Mouse (Mus musculus): ENCODE measurements around the gene Pcbp1. TPM values are rescaled to one million over a fixed set of nuclear protein-coding genes. Genes with fewer than 3 reads are reported as not detected.

Pcbp1 gene
- polyA plus RNA-seq, 1 experiment from 2014 or later: 405 TPM

GRCm38 (mm10) chr6:86516021-86516420 lies 10.1 kb downstream of the Pcbp1 start:
- H3K4me3 ChIP-seq (ENCODE audit: low read depth, low read length): no peak overlapping the region
- no peaks in the 10 kb centered on the region for H3K9me3 ChIP-seq (ENCODE audit: control insufficient read depth, low read length)
- DNase-seq (ENCODE audit: low spot score) (no peak), ATAC-seq (replicated peaks; ENCODE audit: low FRiP score, low TSS enrichment, low read depth) (no peak)
- no peak overlapping the region for H3K9ac ChIP-seq (ENCODE audit: low read length)
- no peak overlapping the region for H3K27ac ChIP-seq (ENCODE audit: low read depth)
- no peaks in the 10 kb centered on the region for H3K4me1 ChIP-seq (replicated peaks; ENCODE audit: control insufficient read depth, insufficient read depth, low read length)
- no peak overlapping the region for H3K4me2 ChIP-seq (ENCODE audit: low read length)
- no peaks in the 10 kb centered on the region for H3K27me3 ChIP-seq (replicated peaks; ENCODE audit: control insufficient read depth, insufficient read depth, low read length)
- 56% methylated on average over 1 of the region's 1 CpGs for WGBS
- H3K36me3 ChIP-seq (ENCODE audit: control insufficient read depth, insufficient read depth, low read length): no peaks in the 10 kb centered on the region

- WGBS: 89% methylated on average over 4 of the region's 4 CpGs
- no peak overlapping the region for H3K4me2 ChIP-seq (ENCODE audit: low read length)
- H3K27me3 ChIP-seq (replicated peaks; ENCODE audit: control insufficient read depth, insufficient read depth, low read length): no peaks in the 10 kb centered on the region
- H3K9me3 ChIP-seq (ENCODE audit: control insufficient read depth, low read length): no peaks in the 10 kb centered on the region
- H3K36me3 ChIP-seq (ENCODE audit: control insufficient read depth, insufficient read depth, low read length): no peaks in the 10 kb centered on the region
- no peaks in the 10 kb centered on the region for H3K4me1 ChIP-seq (replicated peaks; ENCODE audit: control insufficient read depth, insufficient read depth, low read length)
- DNase-seq (ENCODE audit: low spot score) (no peak), ATAC-seq (replicated peaks; ENCODE audit: low FRiP score, low TSS enrichment, low read depth) (no peak)
- no peak overlapping the region for H3K27ac ChIP-seq (ENCODE audit: low read depth)
- H3K9ac ChIP-seq (ENCODE audit: low read length): no peak overlapping the region
- H3K4me3 ChIP-seq (ENCODE audit: low read depth, low read length): no peak overlapping the region
Observed at GRCm38 (mm10) chr6:86513296-86513695, 12.8 kb downstream of the Pcbp1 start.

GRCm38 (mm10) chr6:86510979-86511378 lies 15.1 kb downstream of the Pcbp1 start:
- H3K9ac ChIP-seq (ENCODE audit: low read length): no peak overlapping the region
- no peak overlapping the region for H3K4me2 ChIP-seq (ENCODE audit: low read length)
- WGBS: 42% methylated on average over 4 of the region's 4 CpGs
- no peak overlapping the region for H3K4me3 ChIP-seq (ENCODE audit: low read depth, low read length)
- DNase-seq (ENCODE audit: low spot score) (no peak), ATAC-seq (replicated peaks; ENCODE audit: low FRiP score, low TSS enrichment, low read depth) (no peak)
- no peaks in the 10 kb centered on the region for H3K9me3 ChIP-seq (ENCODE audit: control insufficient read depth, low read length)
- no peaks in the 10 kb centered on the region for H3K4me1 ChIP-seq (replicated peaks; ENCODE audit: control insufficient read depth, insufficient read depth, low read length)
- H3K27ac ChIP-seq (ENCODE audit: low read depth): no peak overlapping the region
- no peaks in the 10 kb centered on the region for H3K27me3 ChIP-seq (replicated peaks; ENCODE audit: control insufficient read depth, insufficient read depth, low read length)
- no peaks in the 10 kb centered on the region for H3K36me3 ChIP-seq (ENCODE audit: control insufficient read depth, insufficient read depth, low read length)

GRCm38 (mm10) chr6:86509866-86510200 lies 16.3 kb downstream of the Pcbp1 start:
- H3K9ac ChIP-seq (ENCODE audit: low read length): no peak overlapping the region

GRCm38 (mm10) chr6:86509194-86509865 lies 16.8 kb downstream of the Pcbp1 start:
- Histone ChIP-seq H3K4me1 (replicated peaks; ENCODE audit: control insufficient read depth, insufficient read depth, low read length) (no peaks in the 10 kb centered on the region), H3K4me2 (ENCODE audit: low read length) (no peak overlapping the region), H3K4me3 (ENCODE audit: low read depth, low read length) (no peak overlapping the region), H3K27me3 (replicated peaks; ENCODE audit: control insufficient read depth, insufficient read depth, low read length) (no peaks in the 10 kb centered on the region), H3K9me3 (ENCODE audit: control insufficient read depth, low read length) (no peaks in the 10 kb centered on the region), H3K9ac (ENCODE audit: low read length) (no peak overlapping the region), H3K27ac (ENCODE audit: low read depth) (no peak overlapping the region), H3K36me3 (ENCODE audit: control insufficient read depth, insufficient read depth, low read length) (no peaks in the 10 kb centered on the region)
- ATAC-seq (replicated peaks; ENCODE audit: low FRiP score, low TSS enrichment, low read depth): no peak
- no peak for DNase-seq (ENCODE audit: low spot score)
- WGBS: 78% methylated on average over 4 of the region's 4 CpGs

More at GRCm38 (mm10) chr6:86509866-86510200, 16.3 kb downstream of the Pcbp1 start:
- Histone ChIP-seq H3K27me3 (replicated peaks; ENCODE audit: control insufficient read depth, insufficient read depth, low read length) (no peaks in the 10 kb centered on the region), H3K36me3 (ENCODE audit: control insufficient read depth, insufficient read depth, low read length) (no peaks in the 10 kb centered on the region), H3K4me1 (replicated peaks; ENCODE audit: control insufficient read depth, insufficient read depth, low read length) (no peaks in the 10 kb centered on the region), H3K9me3 (ENCODE audit: control insufficient read depth, low read length) (no peaks in the 10 kb centered on the region), H3K27ac (ENCODE audit: low read depth) (no peak overlapping the region), H3K4me3 (ENCODE audit: low read depth, low read length) (no peak overlapping the region), H3K4me2 (ENCODE audit: low read length) (no peak overlapping the region)
- ATAC-seq (replicated peaks; ENCODE audit: low FRiP score, low TSS enrichment, low read depth) (no peak), DNase-seq (ENCODE audit: low spot score) (no peak)
- WGBS: 75% methylated on average over 3 of the region's 3 CpGs

GRCm38 (mm10) chr6:86508736-86509135 lies 17.4 kb downstream of the Pcbp1 start:
- WGBS: 71% methylated on average over 3 of the region's 3 CpGs
- ATAC-seq (replicated peaks; ENCODE audit: low FRiP score, low TSS enrichment, low read depth): no peak

GRCm38 (mm10) chr6:86507116-86507515 lies 19.0 kb downstream of the Pcbp1 start:
- no peaks in the 10 kb centered on the region for H3K36me3 ChIP-seq (ENCODE audit: control insufficient read depth, insufficient read depth, low read length)
- no peaks in the 10 kb centered on the region for H3K27me3 ChIP-seq (replicated peaks; ENCODE audit: control insufficient read depth, insufficient read depth, low read length)
- ATAC-seq (replicated peaks; ENCODE audit: low FRiP score, low TSS enrichment, low read depth): no peak
- H3K4me2 ChIP-seq (ENCODE audit: low read length): no peak overlapping the region
- H3K4me1 ChIP-seq (replicated peaks; ENCODE audit: control insufficient read depth, insufficient read depth, low read length): no peaks in the 10 kb centered on the region
- no peaks in the 10 kb centered on the region for H3K9me3 ChIP-seq (ENCODE audit: control insufficient read depth, low read length)
- no peak overlapping the region for H3K9ac ChIP-seq (ENCODE audit: low read length)
- no peak overlapping the region for H3K27ac ChIP-seq (ENCODE audit: low read depth)
- no peak for DNase-seq (ENCODE audit: low spot score)
- no peak overlapping the region for H3K4me3 ChIP-seq (ENCODE audit: low read depth, low read length)

More at GRCm38 (mm10) chr6:86508736-86509135, 17.4 kb downstream of the Pcbp1 start:
- Histone ChIP-seq H3K4me3 (ENCODE audit: low read depth, low read length) (no peak overlapping the region), H3K4me1 (replicated peaks; ENCODE audit: control insufficient read depth, insufficient read depth, low read length) (no peaks in the 10 kb centered on the region), H3K27me3 (replicated peaks; ENCODE audit: control insufficient read depth, insufficient read depth, low read length) (no peaks in the 10 kb centered on the region), H3K36me3 (ENCODE audit: control insufficient read depth, insufficient read depth, low read length) (no peaks in the 10 kb centered on the region), H3K9ac (ENCODE audit: low read length) (no peak overlapping the region), H3K4me2 (ENCODE audit: low read length) (no peak overlapping the region), H3K27ac (ENCODE audit: low read depth) (no peak overlapping the region), H3K9me3 (ENCODE audit: control insufficient read depth, low read length) (no peaks in the 10 kb centered on the region)
- no peak for DNase-seq (ENCODE audit: low spot score)

- no peak overlapping the region for H3K4me3 ChIP-seq (ENCODE audit: low read depth, low read length)
- WGBS: 73% methylated on average over 3 of the region's 3 CpGs
- no peak overlapping the region for H3K4me2 ChIP-seq (ENCODE audit: low read length)
- H3K4me1 ChIP-seq (replicated peaks; ENCODE audit: control insufficient read depth, insufficient read depth, low read length): no peaks in the 10 kb centered on the region
- no peak for DNase-seq (ENCODE audit: low spot score)
- no peak for ATAC-seq (replicated peaks; ENCODE audit: low FRiP score, low TSS enrichment, low read depth)
- no peak overlapping the region for H3K9ac ChIP-seq (ENCODE audit: low read length)
- H3K9me3 ChIP-seq (ENCODE audit: control insufficient read depth, low read length): no peaks in the 10 kb centered on the region
- no peak overlapping the region for H3K27ac ChIP-seq (ENCODE audit: low read depth)
- H3K36me3 ChIP-seq (ENCODE audit: control insufficient read depth, insufficient read depth, low read length): no peaks in the 10 kb centered on the region
- no peaks in the 10 kb centered on the region for H3K27me3 ChIP-seq (replicated peaks; ENCODE audit: control insufficient read depth, insufficient read depth, low read length)
Observed at GRCm38 (mm10) chr6:86506309-86506708, 19.8 kb downstream of the Pcbp1 start.

GRCm38 (mm10) chr6:86505671-86506070 lies 20.4 kb downstream of the Pcbp1 start:
- no peak for DNase-seq (ENCODE audit: low spot score)
- Histone ChIP-seq H3K4me3 (ENCODE audit: low read depth, low read length) (no peak overlapping the region), H3K4me1 (replicated peaks; ENCODE audit: control insufficient read depth, insufficient read depth, low read length) (no peaks in the 10 kb centered on the region), H3K9me3 (ENCODE audit: control insufficient read depth, low read length) (no peaks in the 10 kb centered on the region), H3K4me2 (ENCODE audit: low read length) (no peak overlapping the region), H3K27me3 (replicated peaks; ENCODE audit: control insufficient read depth, insufficient read depth, low read length) (no peaks in the 10 kb centered on the region), H3K36me3 (ENCODE audit: control insufficient read depth, insufficient read depth, low read length) (no peaks in the 10 kb centered on the region), H3K9ac (ENCODE audit: low read length) (no peak overlapping the region), H3K27ac (ENCODE audit: low read depth) (no peak overlapping the region)
- 71% methylated on average over 7 of the region's 7 CpGs for WGBS
- no peak for ATAC-seq (replicated peaks; ENCODE audit: low FRiP score, low TSS enrichment, low read depth)
